Mouse (Mus musculus) forebrain, postnatal 0 days (tissue): Measurements from ENCODE around the gene Ovgp1. TPM values are rescaled to one million over a fixed set of nuclear protein-coding genes. Genes with fewer than 3 reads are reported as not detected.

Experiments
- ATAC-seq: fragments of 200-750 bp; cut with Nextera tagmentation; 2 replicates; pipeline ENCODE4 v1.8.0; 2017; ENCODE audit warnings: mild to moderate bottlenecking, moderate library complexity
- DNase-seq: peaks from one replicate; pipeline ENCODE4 v3.0.0-alpha.2; 2015
- H3K27ac ChIP-seq: fragments of 300-500 bp; sonication (generic); 2 replicates; pipeline ENCODE4 v1.5.1; 2014; ENCODE audit warnings: low read depth, mild to moderate bottlenecking, antibody characterized with exemption, low read length, moderate library complexity, mixed read lengths
- H3K27me3 ChIP-seq: fragments of 300-500 bp; sonication (generic); 2 replicates; pipeline ENCODE4 v1.6.1; 2014; ENCODE audit warnings: mild to moderate bottlenecking, low read length, mixed read lengths; ENCODE audit not compliant: insufficient read depth
- H3K36me3 ChIP-seq: fragments of 300-500 bp; sonication (generic); 2 replicates; pipeline ENCODE4 v1.6.1; 2014; ENCODE audit warnings: mild to moderate bottlenecking, moderate library complexity; ENCODE audit not compliant: insufficient read depth
- H3K4me1 ChIP-seq: fragments of 300-500 bp; sonication (generic); 2 replicates; pipeline ENCODE4 v1.6.1; 2014; ENCODE audit warnings: antibody characterized with exemption; ENCODE audit not compliant: insufficient read depth
- H3K4me2 ChIP-seq: fragments of 300-500 bp; sonication (generic); 2 replicates; pipeline ENCODE4 v1.6.1; 2014; ENCODE audit warnings: low read depth, mild to moderate bottlenecking, moderate library complexity
- H3K4me3 ChIP-seq: fragments of 300-500 bp; sonication (generic); 2 replicates; pipeline ENCODE4 v1.5.1; 2014; ENCODE audit warnings: low read depth, low read length, mixed read lengths
- H3K9ac ChIP-seq: fragments of 300-500 bp; sonication (generic); 2 replicates; pipeline ENCODE4 v1.6.1; 2014; ENCODE audit warnings: mild to moderate bottlenecking
- H3K9me3 ChIP-seq: fragments of 300-500 bp; sonication (generic); 2 replicates; pipeline ENCODE4 v1.6.1; 2016; ENCODE audit warnings: low read length
- CTCF ChIP-seq: sonication (generic); IDR thresholded peaks from 2 replicates; pipeline ENCODE4 v1.5.1; 2016; ENCODE audit warnings: antibody characterized with exemption, control low read depth, low read depth
- WGBS: fragments of 180-500 bp; shearing (Covaris S2); extraction: QIAGEN DNeasy Blood & Tissue Kit; methylation state at CpG from one replicate; pipeline ENCODE4 v1.1.7; 2014; 5-methylcytosine and 5-hydroxymethylcytosine counted together
- polyA plus RNA-seq: library from polyadenylated mRNA; unstranded; fragments of >200 nt; fragmentation: Nextera tagmentation; extraction: Ambion mirVana; gene quantifications from 2 replicates; pipeline ENCODE4 v1.2.1, GENCODE M21; 2015
- total RNA-seq: library from RNA; depleted of rRNA; stranded (reverse); fragments of >200 nt; gene quantifications from 2 replicates; pipeline ENCODE4 v1.2.3, GENCODE M21; 2014; rRNA removed

Gene Ovgp1
- total RNA-seq: 5.7 and 6.5 TPM in 2 replicates
- polyA plus RNA-seq: 2.6 and 3.8 TPM in 2 replicates

DNA sequence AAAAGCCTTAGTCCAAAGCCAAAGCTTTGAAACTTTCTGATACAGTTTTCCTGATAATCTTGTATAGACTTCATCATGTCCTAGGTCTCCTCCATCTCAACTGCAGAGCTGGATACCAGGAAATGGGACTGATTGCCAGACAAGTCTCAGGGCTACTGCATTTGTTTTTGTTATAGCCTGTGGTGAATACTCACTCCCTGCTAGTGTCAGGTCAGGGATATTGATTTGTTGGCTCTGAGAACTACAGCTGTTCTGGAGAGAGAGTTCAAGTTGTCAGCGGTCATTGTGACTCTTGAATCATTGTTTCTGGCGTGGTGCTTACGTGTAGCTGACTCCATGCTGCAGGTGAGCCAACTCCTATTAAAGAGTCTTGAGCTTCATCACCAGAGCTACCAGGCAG, at the start of gene Ovgp1:
TSS of gene Ovgp1 (plus strand) at position 301 of the 400 bp plus-strand sequence.
- H3K9me3 ChIP-seq: no peaks in the 10 kb centered on the region
- no peaks in the 10 kb centered on the region for H3K27me3 ChIP-seq
- no peaks in the 10 kb centered on the region for H3K4me1 ChIP-seq
- WGBS: 80% methylated on average over 3 of the region's 3 CpGs
- no peak within 1 kb of the TSS for H3K27ac ChIP-seq
- peaks cover 18% of the 10 kb centered on the region for H3K36me3 ChIP-seq
- DNase-seq (no peak), ATAC-seq (no peak)
- no peak for TF ChIP-seq CTCF
- H3K9ac ChIP-seq: no peak within 1 kb of the TSS
- no peak within 1 kb of the TSS for H3K4me2 ChIP-seq
- H3K4me3 ChIP-seq: no peak within 1 kb of the TSS

DNA sequence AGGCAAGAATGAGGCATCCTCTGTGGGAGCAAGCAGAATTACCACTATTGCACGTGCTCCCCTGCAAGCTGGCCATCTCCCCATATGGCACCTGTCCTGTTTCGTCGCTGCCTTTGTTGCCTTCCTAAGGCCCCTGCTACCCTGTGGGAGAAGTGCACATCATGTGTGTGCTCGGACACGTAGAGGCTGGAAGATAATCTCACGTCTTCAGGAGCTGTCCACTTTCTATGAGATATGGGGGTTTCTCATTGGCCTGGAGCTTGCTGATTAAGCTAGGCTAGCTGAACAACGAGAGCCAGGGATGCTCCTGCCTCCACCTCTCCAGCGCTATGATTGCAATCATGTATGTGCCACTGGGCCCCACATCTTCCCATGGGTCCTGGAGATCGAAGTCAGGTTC, 48.9 kb upstream of the Ovgp1 start:
- DNase-seq (no peak), ATAC-seq (no peak)
- Histone ChIP-seq H3K4me2 (no peak overlapping the region), H3K9me3 (no peaks in the 10 kb centered on the region), H3K4me3 (no peak overlapping the region), H3K27ac (no peak overlapping the region), H3K4me1 (no peaks in the 10 kb centered on the region), H3K9ac (no peak overlapping the region), H3K36me3 (no peaks in the 10 kb centered on the region), H3K27me3 (no peaks in the 10 kb centered on the region)
- WGBS: 93% methylated on average over 9 of the region's 9 CpGs
- no peak for TF ChIP-seq CTCF

DNA sequence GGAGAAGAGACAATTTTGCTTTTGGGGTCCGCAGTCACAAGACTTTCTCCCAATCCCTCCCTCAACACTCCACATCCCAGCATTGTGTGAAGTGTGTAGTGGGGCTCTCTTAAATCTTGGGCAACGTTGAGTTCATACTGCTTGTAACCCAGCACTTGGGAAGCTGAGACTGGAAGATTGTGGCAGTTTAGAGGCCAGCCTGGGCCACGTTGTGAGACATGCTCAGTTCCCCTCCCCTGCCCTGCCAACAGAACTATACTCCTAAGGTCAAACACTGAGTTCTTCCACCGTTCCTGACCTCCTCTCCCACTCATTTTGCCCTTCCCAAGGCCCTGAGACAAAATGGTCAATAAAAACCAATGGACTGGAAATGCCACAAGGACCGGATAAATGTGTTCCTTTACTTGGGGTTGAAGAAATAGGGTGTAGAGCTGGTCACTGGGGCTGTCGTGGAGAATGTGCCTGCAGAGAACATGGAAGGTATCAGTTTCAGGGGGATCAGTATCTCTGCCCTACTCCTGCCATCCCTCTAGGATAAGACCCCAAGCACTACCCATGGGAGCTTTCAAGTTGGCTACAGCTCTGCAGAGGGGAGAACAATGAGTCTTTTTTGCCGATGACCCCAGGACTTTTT, 45.8 kb upstream of the Ovgp1 start:
- no peak overlapping the region for H3K4me3 ChIP-seq
- no peak for ATAC-seq
- 84% methylated on average over 7 of the region's 7 CpGs for WGBS

DNA sequence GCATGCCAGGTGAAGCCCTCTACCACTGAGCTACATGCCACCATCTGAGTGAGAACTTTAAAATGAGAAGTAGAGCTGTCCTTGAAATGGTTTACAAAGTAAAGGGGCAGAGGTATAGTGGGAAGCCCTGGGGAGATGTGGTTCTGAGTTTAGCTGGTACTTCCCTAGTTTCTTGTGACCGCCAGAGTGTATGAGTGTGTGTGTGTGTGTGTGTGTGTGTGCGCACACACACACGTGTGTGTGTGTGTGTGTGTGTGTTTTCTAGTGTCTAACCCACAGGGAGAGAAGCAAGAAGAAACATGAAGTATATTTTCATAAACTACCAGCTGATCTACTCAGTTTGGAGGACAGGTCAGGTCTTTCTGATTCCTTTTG, 45.3 kb upstream of the Ovgp1 start:
- Histone ChIP-seq H3K4me1 (no peaks in the 10 kb centered on the region), H3K27ac (no peak overlapping the region), H3K9ac (no peak overlapping the region), H3K9me3 (no peaks in the 10 kb centered on the region), H3K36me3 (no peaks in the 10 kb centered on the region), H3K4me2 (no peak overlapping the region), H3K27me3 (no peaks in the 10 kb centered on the region), H3K4me3 (no peak overlapping the region)
- WGBS: 91% methylated on average over 3 of the region's 3 CpGs
- no peak for ATAC-seq
- TF ChIP-seq CTCF: no peak
- no peak for DNase-seq

More for the DNA sequence above, 45.8 kb upstream of the Ovgp1 start:
- H3K4me2 ChIP-seq: no peak overlapping the region
- no peaks in the 10 kb centered on the region for H3K27me3 ChIP-seq
- no peak overlapping the region for H3K27ac ChIP-seq
- no peaks in the 10 kb centered on the region for H3K36me3 ChIP-seq
- H3K9ac ChIP-seq: no peak overlapping the region
- TF ChIP-seq CTCF: no peak
- no peaks in the 10 kb centered on the region for H3K4me1 ChIP-seq
- DNase-seq: no peak
- no peaks in the 10 kb centered on the region for H3K9me3 ChIP-seq

DNA sequence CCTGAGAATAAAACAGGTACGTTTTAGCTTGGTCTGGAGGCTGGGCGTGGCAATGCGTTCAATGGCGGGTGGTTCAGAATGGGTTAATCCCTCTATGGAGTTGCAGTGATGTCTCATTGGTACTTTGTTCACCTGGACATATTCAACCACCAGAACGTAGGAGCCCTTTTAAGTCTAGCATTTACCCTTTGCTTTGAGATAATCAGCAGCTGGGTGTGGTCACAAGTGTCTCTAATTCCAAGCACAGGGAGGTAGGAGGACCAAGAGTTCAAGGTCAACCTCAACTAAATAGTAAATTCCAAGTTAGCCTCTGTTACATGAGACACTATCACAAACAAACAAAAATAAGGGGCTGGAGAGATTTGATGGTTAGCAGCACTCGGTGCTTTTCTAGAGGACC, 44.7 kb upstream of the Ovgp1 start:
- Histone ChIP-seq H3K9ac (no peak overlapping the region), H3K4me1 (no peaks in the 10 kb centered on the region), H3K36me3 (no peaks in the 10 kb centered on the region), H3K4me2 (no peak overlapping the region), H3K4me3 (no peak overlapping the region), H3K9me3 (no peaks in the 10 kb centered on the region), H3K27me3 (no peaks in the 10 kb centered on the region), H3K27ac (no peak overlapping the region)
- no peak for TF ChIP-seq CTCF
- ATAC-seq (no peak), DNase-seq (no peak)
- WGBS: 88% methylated on average over 6 of the region's 6 CpGs

DNA sequence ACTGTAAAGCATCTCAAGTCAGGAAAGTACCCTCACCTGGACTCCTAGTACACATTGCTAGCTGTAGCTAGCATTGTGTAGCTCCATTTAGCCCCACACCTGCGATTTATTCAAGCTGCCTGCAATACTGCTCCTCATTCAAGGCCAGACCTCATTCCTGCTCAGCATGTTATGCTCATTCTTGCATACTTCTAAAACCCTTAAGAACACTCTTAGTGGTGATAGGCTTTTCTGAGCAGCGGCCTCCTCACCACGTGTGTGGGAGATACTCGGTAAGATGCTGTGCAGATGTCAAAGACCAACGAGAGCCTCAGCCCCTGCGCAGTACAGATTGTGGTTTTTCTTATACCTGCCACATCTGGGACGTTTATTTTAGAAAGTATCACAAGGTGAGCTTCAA, 43.7 kb upstream of the Ovgp1 start:
- Histone ChIP-seq H3K36me3 (no peaks in the 10 kb centered on the region), H3K27me3 (no peaks in the 10 kb centered on the region), H3K4me3 (no peak overlapping the region), H3K4me2 (no peak overlapping the region), H3K4me1 (no peaks in the 10 kb centered on the region), H3K27ac (no peak overlapping the region), H3K9ac (no peak overlapping the region), H3K9me3 (no peaks in the 10 kb centered on the region)
- 87% methylated on average over 7 of the region's 7 CpGs for WGBS
- no peak for ATAC-seq
- DNase-seq: no peak
- TF ChIP-seq CTCF: no peak

DNA sequence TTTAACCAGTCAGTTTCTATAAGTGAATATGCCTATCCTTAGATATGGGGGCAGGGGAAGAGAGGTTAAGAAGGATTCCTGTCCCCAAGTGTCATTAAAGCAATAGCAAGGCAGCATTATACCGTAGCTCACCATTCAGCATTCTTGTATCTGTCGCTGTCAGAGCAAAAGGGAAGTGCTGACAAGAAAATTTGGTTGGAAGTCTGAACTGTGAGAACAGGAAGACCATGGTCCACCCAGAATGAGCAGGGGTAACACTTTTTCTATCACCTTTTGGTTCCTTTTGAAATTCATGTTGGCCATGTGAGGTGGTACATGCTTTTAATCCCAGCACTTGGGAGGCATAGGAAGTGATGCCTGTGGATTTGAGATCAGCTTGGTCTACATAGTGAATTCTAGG, 42.4 kb upstream of the Ovgp1 start:
- DNase-seq: no peak
- Histone ChIP-seq H3K36me3 (no peaks in the 10 kb centered on the region), H3K9ac (no peak overlapping the region), H3K4me1 (no peaks in the 10 kb centered on the region), H3K27me3 (no peaks in the 10 kb centered on the region), H3K9me3 (no peaks in the 10 kb centered on the region), H3K4me3 (no peak overlapping the region), H3K4me2 (no peak overlapping the region), H3K27ac (no peak overlapping the region)
- no peak for TF ChIP-seq CTCF
- no peak for ATAC-seq
- 90% methylated on average over 2 of the region's 2 CpGs for WGBS
